Comparison of ENCODE assay signal across 14 mouse cellular contexts in the genomic region with DNA sequence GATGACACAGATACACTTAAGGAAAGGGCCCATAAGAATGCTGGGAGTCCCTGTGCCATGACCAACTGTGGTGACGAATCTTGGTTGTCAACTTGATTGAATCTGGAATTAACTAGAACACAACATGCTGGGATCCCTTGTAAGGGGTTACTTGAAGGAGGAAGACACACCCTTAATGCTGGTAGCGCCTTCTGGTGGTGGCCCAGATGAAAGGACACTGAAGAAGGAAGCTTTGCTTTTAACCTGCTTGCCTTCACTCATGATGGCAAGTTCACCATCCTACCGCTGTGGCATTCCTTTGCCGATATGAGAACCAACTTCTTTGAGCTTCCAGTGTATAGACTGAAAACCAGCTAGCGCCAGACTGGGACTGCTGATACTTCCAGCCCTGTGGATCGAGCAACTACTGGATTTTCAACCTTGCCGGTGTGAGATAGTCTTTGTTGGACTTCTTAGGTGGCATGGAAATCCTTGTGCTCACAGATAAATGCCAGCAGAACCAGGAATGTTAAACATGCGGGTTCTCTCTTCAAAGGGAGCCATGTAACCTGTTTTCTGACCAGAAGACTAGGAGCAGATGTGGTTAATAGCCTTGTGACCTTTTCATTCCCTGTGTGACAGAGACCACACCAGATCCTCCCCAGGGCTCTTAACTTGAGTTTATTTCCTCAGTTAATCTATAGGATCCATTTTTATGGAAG. TPM values are rescaled to one million over a fixed set of nuclear protein-coding genes. Genes with fewer than 3 reads are reported as not detected.
DNase-seq lines count a peak whose midpoint lies in the region; ATAC-seq and TF ChIP-seq lines count a peak whose summit lies in the region.
"Had no signal": no experiment of that assay in that cellular context is flagged by ENCODE, and none has a peak within 500 bp of the region (broad histone marks: within the 10 kb centered on the region; RNA-seq: fewer than 3 reads in every experiment).

No protein-coding gene starts in this region.

- TF ChIP-seq CTCF in lung, embryonic 14.5 days (IDR thresholded peaks at IDR 0.05; ENCODE audit: low read depth) = peak; percentile 35; the same call in 1 of the 2 replicates

- H3K27me3 ChIP-seq in heart, embryonic 11.5 days (ENCODE audit: control insufficient read depth, insufficient read depth, low read length) = no peaks in the 10 kb centered on the region
- H3K27me3 ChIP-seq in lung, embryonic 14.5 days (ENCODE audit: insufficient read depth, low read length) = no peaks in the 10 kb centered on the region
- H3K27me3 ChIP-seq: limb, embryonic 15.5 days had no signal

- DNase-seq in heart, adult 18-20 months = peak; percentile 17 to 26
- DNase-seq in lung, embryonic 14.5 days = peak; percentile 13
- DNase-seq in lung, postnatal 25 days (ENCODE audit: low spot score) = no peak
- peak; percentile 56 for DNase-seq in Muller cell, postnatal 12 days (ENCODE audit: inconsistent ontology term)
- peak; percentile 62 to 63 for DNase-seq in spleen, postnatal 36 days (ENCODE audit: low spot score in 2 of 2)
- no peak for DNase-seq in urinary bladder, adult 2 months (ENCODE audit: low spot score)
- DNase-seq: adrenal gland, postnatal 10 days; cerebellum, adult 8-10 months; gastrocnemius, postnatal 10 days had no signal

- H3K4me2 ChIP-seq in heart, embryonic 11.5 days = no peak overlapping the region
- H3K4me2 ChIP-seq in lung, embryonic 14.5 days = no peak overlapping the region
- H3K4me2 ChIP-seq: limb, embryonic 15.5 days had no signal

- peaks cover 3% of the 10 kb centered on the region; the same call in 1 of the 2 replicates for H3K4me1 ChIP-seq in heart, embryonic 11.5 days (ENCODE audit: control insufficient read depth, insufficient read depth, low read length)
- H3K4me1 ChIP-seq in lung, embryonic 14.5 days (ENCODE audit: insufficient read depth) = no peaks in the 10 kb centered on the region
- H3K4me1 ChIP-seq: limb, embryonic 15.5 days had no signal

- H3K9me3 ChIP-seq in heart, embryonic 11.5 days (replicated peaks; ENCODE audit: control insufficient read depth, low read length) = no peaks in the 10 kb centered on the region
- no peaks in the 10 kb centered on the region for H3K9me3 ChIP-seq in lung, embryonic 14.5 days (ENCODE audit: low read depth, low read length)
- H3K9me3 ChIP-seq: limb, embryonic 15.5 days had no signal

- no peak overlapping the region for H3K9ac ChIP-seq in heart, embryonic 11.5 days (ENCODE audit: low read depth, low read length)
- H3K9ac ChIP-seq in lung, embryonic 14.5 days = no peak overlapping the region
- H3K9ac ChIP-seq: limb, embryonic 15.5 days had no signal

- ATAC-seq in heart, embryonic 11.5 days (replicated peaks; ENCODE audit: insufficient number of reproducible peaks, low FRiP score, low TSS enrichment) = no peak
- ATAC-seq in lung, embryonic 14.5 days (ENCODE audit: insufficient read depth) = no peak
- no peak for ATAC-seq in activated CD4-positive, CD25-positive, alpha-beta regulatory T cell, adult 4 months

- 79% methylated on average over 8 of the region's 8 CpGs for whole genome bisulfite sequencing in heart, embryonic 11.5 days (ENCODE audit: insufficient replicate concordance)
- 78% methylated on average over 8 of the region's 8 CpGs for WGBS in lung, embryonic 14.5 days

- H3K36me3 ChIP-seq in heart, embryonic 11.5 days (ENCODE audit: control insufficient read depth, insufficient read depth, low read length) = no peaks in the 10 kb centered on the region
- no peaks in the 10 kb centered on the region for H3K36me3 ChIP-seq in lung, embryonic 14.5 days (ENCODE audit: insufficient read depth)
- H3K36me3 ChIP-seq: limb, embryonic 15.5 days had no signal

- H3K4me3 ChIP-seq in heart, embryonic 11.5 days (ENCODE audit: low read depth, low read length) = no peak overlapping the region
- H3K4me3 ChIP-seq in lung, embryonic 14.5 days (ENCODE audit: low read depth, low read length) = no peak overlapping the region
- H3K4me3 ChIP-seq: erythroblast, embryonic 14.5 days; limb, embryonic 15.5 days had no signal

- no peak overlapping the region for H3K27ac ChIP-seq in heart, embryonic 11.5 days (ENCODE audit: low read depth, low read length)
- H3K27ac ChIP-seq in lung, embryonic 14.5 days (ENCODE audit: low read depth) = no peak overlapping the region
- H3K27ac ChIP-seq: limb, embryonic 15.5 days had no signal

RNA-seq across cellular contexts. Expression of gene Kcnmb3, which starts 2.5 kb away (rescaled TPM):
- not detected for total RNA-seq in heart, adult 18-20 months (2021)
- polyA plus RNA-seq in heart, embryonic 11.5 days (2014; fragmentation: Nextera tagmentation; extraction: Ambion mirVana) = 0.09 TPM in 1 of 2 replicates, not detected in the other
- polyA plus RNA-seq in lung, embryonic 14.5 days (2014; fragmentation: Nextera tagmentation; extraction: Ambion mirVana) = 0.21 TPM in 1 of 2 replicates, not detected in the other
- not detected in 2 replicates for polyA plus RNA-seq in urinary bladder, adult 2 months (2012; rRNA removed)
- polyA plus RNA-seq in activated CD4-positive, CD25-positive, alpha-beta regulatory T cell, adult 4 months (2017; shearing (Covaris generic)) = under 1 TPM; 0.46 to 0.52 TPM
- polyA plus RNA-seq: erythroblast, embryonic 14.5 days; limb, embryonic 15.5 days; small intestine, adult 2 months had no signal

RNA-seq across cellular contexts. Expression of gene Zfp639, which starts 15.5 kb away (rescaled TPM):
- total RNA-seq in heart, adult 18-20 months (2021) = 10 to 100 TPM; 24.7 to 26.6 TPM
- 33.1 and 37.4 TPM in 2 replicates for polyA plus RNA-seq in heart, embryonic 11.5 days (2014; fragmentation: Nextera tagmentation; extraction: Ambion mirVana)
- polyA plus RNA-seq in lung, embryonic 14.5 days (2014; fragmentation: Nextera tagmentation; extraction: Ambion mirVana) = 43.0 and 47.0 TPM in 2 replicates
- polyA plus RNA-seq in urinary bladder, adult 2 months (2012; rRNA removed) = 36.3 and 40.9 TPM in 2 replicates
- polyA plus RNA-seq in activated CD4-positive, CD25-positive, alpha-beta regulatory T cell, adult 4 months (2017; shearing (Covaris generic)) = 10 to 100 TPM; 24.1 to 26.4 TPM

RNA-seq across cellular contexts. Expression of gene Mfn1, which starts 34.7 kb away (rescaled TPM):
- 100 to 1,000 TPM; 413 to 428 TPM for total RNA-seq in heart, adult 18-20 months (2021)
- polyA plus RNA-seq in heart, embryonic 11.5 days (2014; fragmentation: Nextera tagmentation; extraction: Ambion mirVana) = 56.4 and 76.0 TPM in 2 replicates
- 32.8 and 33.0 TPM in 2 replicates for polyA plus RNA-seq in lung, embryonic 14.5 days (2014; fragmentation: Nextera tagmentation; extraction: Ambion mirVana)
- 40.2 and 56.0 TPM in 2 replicates for polyA plus RNA-seq in urinary bladder, adult 2 months (2012; rRNA removed)
- 1 to 10 TPM; 6.1 to 9.9 TPM for polyA plus RNA-seq in activated CD4-positive, CD25-positive, alpha-beta regulatory T cell, adult 4 months (2017; shearing (Covaris generic))

Comparison
In these comparisons a context has a peak if more than half of its experiments do, and no peak if none do; other contexts are left out.
1. DNase-seq: peak in heart, adult 18-20 months (2 of 2), lung, embryonic 14.5 days (single experiment), Muller cell, postnatal 12 days (single experiment) and spleen, postnatal 36 days (2 of 2); none in lung, postnatal 25 days (single experiment) and urinary bladder, adult 2 months (single experiment).